Mouse (Mus musculus) kidney, embryonic 16.5 days (tissue): ENCODE measurements around the gene Ptms. TPM values are rescaled to one million over a fixed set of nuclear protein-coding genes. Genes with fewer than 3 reads are reported as not detected.

ENCODE experiments used
- ATAC-seq: fragments of 200-750 bp; cut with Nextera tagmentation; 2 replicates; pipeline ENCODE4 v1.8.0; 2017; ENCODE audit warnings: moderate TSS enrichment; ENCODE audit not compliant: low FRiP score, low TSS enrichment
- H3K27ac ChIP-seq: fragments of 300-500 bp; sonication (generic); 2 replicates; pipeline ENCODE4 v1.5.1; 2014; ENCODE audit warnings: low read length
- H3K27me3 ChIP-seq: fragments of 300-500 bp; sonication (generic); 2 replicates; pipeline ENCODE4 v1.6.1; 2014; ENCODE audit warnings: low read length, control low read depth, mixed read lengths; ENCODE audit not compliant: insufficient read depth
- H3K36me3 ChIP-seq: fragments of 300-500 bp; sonication (generic); 2 replicates; pipeline ENCODE4 v1.6.1; 2014; ENCODE audit warnings: low read length, control low read depth, mixed read lengths; ENCODE audit not compliant: insufficient read depth
- H3K4me1 ChIP-seq: fragments of 300-500 bp; sonication (generic); 2 replicates; pipeline ENCODE4 v1.6.1; 2014; ENCODE audit warnings: low read length, control low read depth, mixed read lengths; ENCODE audit not compliant: insufficient read depth
- H3K4me2 ChIP-seq: fragments of 300-500 bp; sonication (generic); replicated peaks from 2 replicates; pipeline ENCODE4 v1.6.1; 2014; ENCODE audit warnings: low read depth, low read length
- H3K4me3 ChIP-seq: fragments of 300-500 bp; sonication (generic); 2 replicates; pipeline ENCODE4 v1.5.1; 2014; ENCODE audit warnings: mild to moderate bottlenecking, low read length
- H3K9ac ChIP-seq: fragments of 300-500 bp; sonication (generic); replicated peaks from 2 replicates; pipeline ENCODE4 v1.6.1; 2014; ENCODE audit warnings: low read length
- H3K9me3 ChIP-seq: fragments of 300-500 bp; sonication (generic); 2 replicates; pipeline ENCODE4 v1.6.1; 2016; ENCODE audit warnings: low read length, control low read depth
- WGBS: fragments of 180-500 bp; shearing (Covaris S2); extraction: QIAGEN DNeasy Blood & Tissue Kit; methylation state at CpG from one replicate; pipeline ENCODE4 v1.1.7; 2014; 5-methylcytosine and 5-hydroxymethylcytosine counted together
- polyA plus RNA-seq: library from polyadenylated mRNA; unstranded; fragments of >200 nt; fragmentation: Nextera tagmentation; extraction: Ambion mirVana; gene quantifications from 2 replicates; pipeline ENCODE4 v1.2.1, GENCODE M21; 2015

Gene Ptms
- polyA plus RNA-seq, 1 experiment from 2014 or later, result 269 TPM

GRCm38 (mm10) chr6:124931525-124932313 lies 11.8 kb upstream of the Ptms start:
- peak overlapping the region; percentile 97 for H3K27ac ChIP-seq
- H3K4me3 ChIP-seq, result peak overlapping the region; percentile 95
- under 1% methylated on average over 46 of the region's 48 CpGs for WGBS
- H3K27me3 ChIP-seq, result no peaks in the 10 kb centered on the region
- H3K4me1 ChIP-seq, result peaks cover 17% of the 10 kb centered on the region
- H3K4me2 ChIP-seq, result peak overlapping the region; percentile 85
- peaks cover 33% of the 10 kb centered on the region for H3K36me3 ChIP-seq
- peak overlapping the region; percentile 97 for H3K9ac ChIP-seq
- no peaks in the 10 kb centered on the region for H3K9me3 ChIP-seq
- peak; percentile 36 for ATAC-seq

GRCm38 (mm10) chr6:124930754-124931524 lies 11.0 kb upstream of the Ptms start, which contains the start of gene Mlf2:
Gene Mlf2 (plus strand): TSS chr6:124931386.
- ATAC-seq, result peak; percentile 96

GRCm38 (mm10) chr6:124930231-124930630 lies 10.3 kb upstream of the Ptms start:
- WGBS, result 14% methylated on average over 1 of the region's 1 CpGs
- peak overlapping the region; percentile 90 for H3K27ac ChIP-seq
- H3K9me3 ChIP-seq, result no peaks in the 10 kb centered on the region
- peaks cover 27% of the 10 kb centered on the region for H3K4me1 ChIP-seq
- peak overlapping the region; percentile 85 for H3K4me2 ChIP-seq
- H3K9ac ChIP-seq, result peak overlapping the region; percentile 29
- no peak for ATAC-seq
- H3K4me3 ChIP-seq, result peak overlapping the region; percentile 95
- no peaks in the 10 kb centered on the region for H3K27me3 ChIP-seq
- peaks cover 19% of the 10 kb centered on the region for H3K36me3 ChIP-seq

More at GRCm38 (mm10) chr6:124930754-124931524, 11.0 kb upstream of the Ptms start, which contains the start of gene Mlf2:
- peak within 1 kb of the TSS; percentile 97 for H3K27ac ChIP-seq
- no peaks in the 10 kb centered on the region for H3K27me3 ChIP-seq
- H3K9ac ChIP-seq, result peak within 1 kb of the TSS; percentile 97
- peaks cover 26% of the 10 kb centered on the region for H3K36me3 ChIP-seq
- H3K4me2 ChIP-seq, result peak within 1 kb of the TSS; percentile 85
- peak within 1 kb of the TSS; percentile 95 for H3K4me3 ChIP-seq
- H3K9me3 ChIP-seq, result no peaks in the 10 kb centered on the region
- H3K4me1 ChIP-seq, result peaks cover 20% of the 10 kb centered on the region
- under 1% methylated on average over 38 of the region's 64 CpGs for WGBS

- Histone ChIP-seq H3K27ac (peak overlapping the region; percentile 81), H3K9ac (peak overlapping the region; percentile 33; the same call in 1 of the 2 replicates), H3K36me3 (no peaks in the 10 kb centered on the region), H3K4me1 (peaks cover 31% of the 10 kb centered on the region), H3K4me2 (peak overlapping the region; percentile 35), H3K4me3 (peak overlapping the region; percentile 12), H3K27me3 (no peaks in the 10 kb centered on the region), H3K9me3 (no peaks in the 10 kb centered on the region)
- WGBS, result 31% methylated on average over 5 of the region's 5 CpGs
- ATAC-seq, result no peak
These were observed 6.0 kb upstream of the Ptms start for GRCm38 (mm10) chr6:124925941-124926340.

GRCm38 (mm10) chr6:124925173-124925793 lies 5.4 kb upstream of the Ptms start:
- no peaks in the 10 kb centered on the region for H3K9me3 ChIP-seq
- H3K4me1 ChIP-seq, result peaks cover 35% of the 10 kb centered on the region
- H3K4me2 ChIP-seq, result peak overlapping the region; percentile 35
- H3K27me3 ChIP-seq, result no peaks in the 10 kb centered on the region
- peak overlapping the region; percentile 81 for H3K27ac ChIP-seq
- no peak for ATAC-seq
- H3K36me3 ChIP-seq, result no peaks in the 10 kb centered on the region
- WGBS, result 15% methylated on average over 12 of the region's 12 CpGs
- H3K9ac ChIP-seq, result peak overlapping the region; percentile 33; the same call in 1 of the 2 replicates
- H3K4me3 ChIP-seq, result peak overlapping the region; percentile 12

GRCm38 (mm10) chr6:124921539-124921938 lies 1.6 kb upstream of the Ptms start:
- no peaks in the 10 kb centered on the region for H3K27me3 ChIP-seq
- 57% methylated on average over 4 of the region's 4 CpGs for WGBS
- H3K36me3 ChIP-seq, result no peaks in the 10 kb centered on the region
- no peak overlapping the region for H3K4me2 ChIP-seq
- H3K9ac ChIP-seq, result no peak overlapping the region
- no peak for ATAC-seq
- H3K4me1 ChIP-seq, result peaks cover 50% of the 10 kb centered on the region
- H3K27ac ChIP-seq, result peak overlapping the region; percentile 99
- H3K9me3 ChIP-seq, result no peaks in the 10 kb centered on the region
- no peak overlapping the region for H3K4me3 ChIP-seq

GRCm38 (mm10) chr6:124920318-124921085 lies 599 bp upstream of the Ptms start:
- Histone ChIP-seq H3K9ac (peak overlapping the region; percentile 72), H3K27me3 (no peaks in the 10 kb centered on the region), H3K4me2 (peak overlapping the region; percentile 99), H3K9me3 (no peaks in the 10 kb centered on the region), H3K36me3 (no peaks in the 10 kb centered on the region), H3K4me3 (peak overlapping the region; percentile 41), H3K4me1 (peaks cover 53% of the 10 kb centered on the region), H3K27ac (peak overlapping the region; percentile 99)
- ATAC-seq, result no peak
- 25% methylated on average over 9 of the region's 9 CpGs for WGBS

GRCm38 (mm10) chr6:124918890-124919627 lies 844 bp downstream of the Ptms start:
- WGBS, result 25% methylated on average over 14 of the region's 14 CpGs
- H3K9ac ChIP-seq, result peak overlapping the region; percentile 100

More at GRCm38 (mm10) chr6:124918890-124919627, 844 bp downstream of the Ptms start:
- Histone ChIP-seq H3K27ac (peak overlapping the region; percentile 99), H3K4me2 (peak overlapping the region; percentile 99), H3K9me3 (no peaks in the 10 kb centered on the region), H3K36me3 (peaks cover 9% of the 10 kb centered on the region), H3K27me3 (no peaks in the 10 kb centered on the region), H3K4me3 (peak overlapping the region; percentile 68), H3K4me1 (peaks cover 60% of the 10 kb centered on the region)
- ATAC-seq, result no peak
